Mouse (Mus musculus) hindbrain, embryonic 15.5 days (tissue): ENCODE measurements around the gene Spdye4a. TPM values are rescaled to one million over a fixed set of nuclear protein-coding genes. Genes with fewer than 3 reads are reported as not detected.
"Not testable (repeated sequence)": the region's sequence is repeated elsewhere in the genome, so short reads cannot be mapped to it uniquely, and the experiment has no call there.

Source experiments
- ATAC-seq: fragments of 200-750 bp; cut with Nextera tagmentation; 2 replicates; pipeline ENCODE4 v1.8.0; 2017; ENCODE audit warnings: low read depth, moderate number of reproducible peaks, moderate TSS enrichment; ENCODE audit not compliant: low FRiP score
- H3K27ac ChIP-seq: fragments of 300-500 bp; sonication (generic); replicated peaks from 2 replicates; pipeline ENCODE4 v1.5.1; 2015; ENCODE audit warnings: mild to moderate bottlenecking, inconsistent platforms
- H3K27me3 ChIP-seq: fragments of 300-500 bp; sonication (generic); 2 replicates; pipeline ENCODE4 v1.6.1; 2015; ENCODE audit warnings: control low read depth, inconsistent platforms
- H3K36me3 ChIP-seq: fragments of 300-500 bp; sonication (generic); 2 replicates; pipeline ENCODE4 v1.6.1; 2015; ENCODE audit warnings: control low read depth, inconsistent platforms
- H3K4me1 ChIP-seq: fragments of 300-500 bp; sonication (generic); replicated peaks from 2 replicates; pipeline ENCODE4 v1.6.1; 2015; ENCODE audit warnings: control low read depth, inconsistent platforms
- H3K4me2 ChIP-seq: fragments of 300-500 bp; sonication (generic); 2 replicates; pipeline ENCODE4 v1.6.1; 2015; ENCODE audit warnings: moderate library complexity, mild to moderate bottlenecking, inconsistent platforms
- H3K4me3 ChIP-seq: fragments of 300-500 bp; sonication (generic); 2 replicates; pipeline ENCODE4 v1.5.1; 2015; ENCODE audit warnings: mild to moderate bottlenecking, inconsistent platforms
- H3K9ac ChIP-seq: fragments of 300-500 bp; sonication (generic); 2 replicates; pipeline ENCODE4 v1.6.1; 2015; ENCODE audit warnings: inconsistent platforms
- H3K9me3 ChIP-seq: fragments of 300-500 bp; sonication (generic); 2 replicates; pipeline ENCODE4 v1.6.1; 2016; ENCODE audit warnings: control low read depth, inconsistent platforms
- WGBS: fragments of 180-500 bp; shearing (Covaris S2); methylation state at CpG from one replicate; pipeline ENCODE4 v1.1.7; 2015; 5-methylcytosine and 5-hydroxymethylcytosine counted together
- polyA plus RNA-seq: library from polyadenylated mRNA; unstranded; fragments of >200 nt; fragmentation: Nextera tagmentation; extraction: Ambion mirVana; gene quantifications from 2 replicates; pipeline ENCODE4 v1.2.1, GENCODE M21; 2015

Gene Spdye4a
- polyA plus RNA-seq, 1 experiment from 2014 or later: not detected

GRCm38 (mm10) chr5:143213832-143214231 lies 12.9 kb downstream of the Spdye4a start:
- no peak overlapping the region for H3K27ac ChIP-seq
- ATAC-seq: no peak
- H3K36me3 ChIP-seq: no peaks in the 10 kb centered on the region
- no peaks in the 10 kb centered on the region for H3K9me3 ChIP-seq
- no peaks in the 10 kb centered on the region for H3K4me1 ChIP-seq
- no peaks in the 10 kb centered on the region for H3K27me3 ChIP-seq
- 86% methylated on average over 2 of the region's 2 CpGs for WGBS
- H3K4me2 ChIP-seq: no peak overlapping the region
- H3K9ac ChIP-seq: no peak overlapping the region
- H3K4me3 ChIP-seq: no peak overlapping the region

- no peak overlapping the region for H3K9ac ChIP-seq
These were observed 21.7 kb downstream of the Spdye4a start for GRCm38 (mm10) chr5:143205015-143205414.

GRCm38 (mm10) chr5:143196506-143196905 lies 30.2 kb downstream of the Spdye4a start:
- H3K36me3 ChIP-seq: no peaks in the 10 kb centered on the region
- WGBS: 89% methylated on average over 4 of the region's 4 CpGs
- H3K9me3 ChIP-seq: no peaks in the 10 kb centered on the region
- H3K4me3 ChIP-seq: no peak overlapping the region
- ATAC-seq: no peak
- H3K27ac ChIP-seq: no peak overlapping the region
- H3K27me3 ChIP-seq: no peaks in the 10 kb centered on the region
- no peak overlapping the region for H3K4me2 ChIP-seq
- no peaks in the 10 kb centered on the region for H3K4me1 ChIP-seq
- no peak overlapping the region for H3K9ac ChIP-seq

More at GRCm38 (mm10) chr5:143205015-143205414, 21.7 kb downstream of the Spdye4a start:
- 77% methylated on average over 3 of the region's 3 CpGs for WGBS
- ATAC-seq: no peak
- Histone ChIP-seq H3K36me3 (no peaks in the 10 kb centered on the region), H3K4me3 (no peak overlapping the region), H3K27ac (no peak overlapping the region), H3K4me1 (no peaks in the 10 kb centered on the region), H3K27me3 (no peaks in the 10 kb centered on the region), H3K9me3 (no peaks in the 10 kb centered on the region), H3K4me2 (no peak overlapping the region)

- no peaks in the 10 kb centered on the region for H3K4me1 ChIP-seq
- H3K27me3 ChIP-seq: no peaks in the 10 kb centered on the region
- no peak overlapping the region for H3K4me2 ChIP-seq
- no peaks in the 10 kb centered on the region for H3K36me3 ChIP-seq
- no peak overlapping the region for H3K9ac ChIP-seq
- 75% methylated on average over 2 of the region's 2 CpGs for WGBS
- H3K9me3 ChIP-seq: no peaks in the 10 kb centered on the region
- ATAC-seq: no peak
- H3K4me3 ChIP-seq: no peak overlapping the region
- no peak overlapping the region for H3K27ac ChIP-seq
These were observed 31.5 kb downstream of the Spdye4a start for GRCm38 (mm10) chr5:143195166-143195565.

GRCm38 (mm10) chr5:143194747-143195146 lies 31.9 kb downstream of the Spdye4a start:
- H3K36me3 ChIP-seq, H3K9ac ChIP-seq, H3K27ac ChIP-seq, H3K9me3 ChIP-seq, H3K4me2 ChIP-seq, H3K4me3 ChIP-seq, H3K27me3 ChIP-seq, H3K4me1 ChIP-seq, ATAC-seq: not testable (repeated sequence)
- WGBS: 66% methylated on average over 8 of the region's 8 CpGs

- no peak for ATAC-seq
- H3K4me3 ChIP-seq: no peak overlapping the region
- no peak overlapping the region for H3K4me2 ChIP-seq
- H3K36me3 ChIP-seq: no peaks in the 10 kb centered on the region
- H3K9ac ChIP-seq: no peak overlapping the region
- H3K27me3 ChIP-seq: no peaks in the 10 kb centered on the region
- no peaks in the 10 kb centered on the region for H3K9me3 ChIP-seq
- WGBS: 93% methylated on average over 8 of the region's 8 CpGs
- no peaks in the 10 kb centered on the region for H3K4me1 ChIP-seq
- H3K27ac ChIP-seq: no peak overlapping the region
These were observed 33.9 kb downstream of the Spdye4a start for GRCm38 (mm10) chr5:143192806-143193205.

GRCm38 (mm10) chr5:143188014-143188413 lies 38.7 kb downstream of the Spdye4a start:
- 77% methylated on average over 1 of the region's 1 CpGs for WGBS
- H3K9ac ChIP-seq, H3K4me1 ChIP-seq, H3K4me2 ChIP-seq, H3K27ac ChIP-seq, H3K27me3 ChIP-seq, H3K4me3 ChIP-seq, H3K36me3 ChIP-seq, ATAC-seq, H3K9me3 ChIP-seq: not testable (repeated sequence)

- H3K27me3 ChIP-seq: no peaks in the 10 kb centered on the region
- peak within 1 kb of the TSS; percentile 91 for H3K9ac ChIP-seq
- H3K36me3 ChIP-seq: peaks cover 31% of the 10 kb centered on the region
- H3K4me1 ChIP-seq: peaks cover 14% of the 10 kb centered on the region
- H3K4me3 ChIP-seq: peak within 1 kb of the TSS; percentile 86
- WGBS: under 1% methylated on average over 54 of the region's 58 CpGs
- peak within 1 kb of the TSS; percentile 91 for H3K27ac ChIP-seq
- peak; percentile 98 for ATAC-seq
- H3K4me2 ChIP-seq: peak within 1 kb of the TSS; percentile 80
- H3K9me3 ChIP-seq: no peaks in the 10 kb centered on the region
These were observed 46.2 kb downstream of the Spdye4a start, which contains the start of the genes Rbak and Spdye4b for GRCm38 (mm10) chr5:143180255-143181076. Rbak (minus strand) TSS chr5:143180775. Spdye4b (plus strand) TSS chr5:143181017.

- no peak for ATAC-seq
- no peak overlapping the region for H3K27ac ChIP-seq
- H3K9me3 ChIP-seq: no peaks in the 10 kb centered on the region; the same call in 1 of the 2 replicates
- peaks cover 14% of the 10 kb centered on the region for H3K4me1 ChIP-seq
- peak overlapping the region; percentile 80 for H3K4me2 ChIP-seq
- H3K4me3 ChIP-seq: peak overlapping the region; percentile 86
- no peak overlapping the region for H3K9ac ChIP-seq
- WGBS: 35% methylated on average over 6 of the region's 6 CpGs
- peaks cover 44% of the 10 kb centered on the region for H3K36me3 ChIP-seq
- no peaks in the 10 kb centered on the region for H3K27me3 ChIP-seq
These were observed 47.5 kb downstream of the Spdye4a start for GRCm38 (mm10) chr5:143179179-143179578.

- no peak overlapping the region for H3K4me2 ChIP-seq
- H3K4me3 ChIP-seq: no peak overlapping the region
- ATAC-seq: no peak
- H3K9ac ChIP-seq: no peak overlapping the region
- peaks cover 14% of the 10 kb centered on the region for H3K4me1 ChIP-seq
- no peaks in the 10 kb centered on the region for H3K27me3 ChIP-seq
- H3K36me3 ChIP-seq: peaks cover 59% of the 10 kb centered on the region
- 87% methylated on average over 3 of the region's 3 CpGs for WGBS
- no peaks in the 10 kb centered on the region; the same call in 1 of the 2 replicates for H3K9me3 ChIP-seq
- no peak overlapping the region for H3K27ac ChIP-seq
These were observed 49.0 kb downstream of the Spdye4a start for GRCm38 (mm10) chr5:143177541-143178200.

- Histone ChIP-seq H3K36me3 (peaks cover 76% of the 10 kb centered on the region), H3K9me3 (no peaks in the 10 kb centered on the region; the same call in 1 of the 2 replicates), H3K9ac (no peak overlapping the region), H3K4me3 (no peak overlapping the region), H3K27me3 (no peaks in the 10 kb centered on the region), H3K4me1 (peaks cover 14% of the 10 kb centered on the region), H3K4me2 (no peak overlapping the region), H3K27ac (no peak overlapping the region)
- 98% methylated on average over 4 of the region's 4 CpGs for WGBS
- ATAC-seq: no peak
These were observed 50.7 kb downstream of the Spdye4a start for GRCm38 (mm10) chr5:143175970-143176369.
